Mouse (Mus musculus) gastrocnemius, postnatal 25 days (tissue): ENCODE data around the gene Rtn4rl1. TPM values are rescaled to one million over a fixed set of nuclear protein-coding genes. Genes with fewer than 3 reads are reported as not detected.

ENCODE experiments used
- DNase-seq: peaks from one replicate; pipeline ENCODE4 v3.0.0; 2022
- microRNA-seq, 2 experiments: library from miRNA; unstranded; fragments of <30 nt; microRNA quantifications; one replicate each; pipeline ENCODE4 v1.2.0; 2021; ENCODE audit warnings: borderline replicate concordance in 2 of 2
- total RNA-seq, 2 experiments: library from RNA; stranded (reverse); gene quantifications; 1 replicate in 1 of 2; 2 replicates in 1 of 2; pipeline ENCODE4 v1.2.3; 2021

Gene Rtn4rl1
- total RNA-seq, 2 experiments from 2014 or later, result 1.00 to 1.7 TPM

- no peak for DNase-seq
These were observed 104.9 kb downstream of the Rtn4rl1 start for GRCm38 (mm10) chr11:75298491-75298890.

GRCm38 (mm10) chr11:75299786-75300185 lies 106.2 kb downstream of the Rtn4rl1 start:
- no peak for DNase-seq

- no peak for DNase-seq
These were observed 107.4 kb downstream of the Rtn4rl1 start for GRCm38 (mm10) chr11:75300954-75301353.

- no peak for DNase-seq
These were observed 111.2 kb downstream of the Rtn4rl1 start for GRCm38 (mm10) chr11:75304797-75305196.

GRCm38 (mm10) chr11:75308650-75309049 lies 115.1 kb downstream of the Rtn4rl1 start:
- DNase-seq, result no peak

GRCm38 (mm10) chr11:75310813-75311212 lies 117.2 kb downstream of the Rtn4rl1 start:
- no peak for DNase-seq

DNA sequence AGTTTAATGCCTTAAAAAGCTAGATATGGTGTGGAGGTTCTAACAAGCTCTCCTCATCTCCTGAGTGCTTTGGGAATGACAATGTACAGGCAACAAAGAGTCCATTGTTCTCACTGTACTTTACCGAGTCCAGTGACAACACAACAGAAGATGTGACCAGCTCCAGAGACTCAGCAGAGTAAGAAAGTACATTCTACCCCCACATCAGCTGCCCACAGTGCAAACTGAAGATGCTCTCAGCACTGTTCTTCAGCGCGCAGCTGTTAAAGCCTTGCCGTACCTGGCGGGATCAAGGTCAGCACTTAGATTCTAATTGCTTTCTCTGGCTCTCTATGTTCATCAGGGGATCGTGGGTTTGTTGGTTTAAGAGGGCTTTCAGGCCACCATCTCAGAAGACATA lies 118.2 kb downstream of the Rtn4rl1 start:
- DNase-seq, result no peak

- DNase-seq, result no peak
These were observed 120.3 kb downstream of the Rtn4rl1 start for GRCm38 (mm10) chr11:75313834-75314233.

Small RNA genes lying within 50 kb of the gene (microRNA-seq; reads per million reads assigned to microRNA genes)
- gene Mir132 (229 to 282 reads per million in 2 experiments), gene Mir212 (1.5 to 10.6 reads per million in 2 experiments)

Other genes with a start within 250 kb of the Rtn4rl1 start
- 1 to 10 TPM; 5.7 to 5.9 TPM for gene Hic1, start 24.3 kb upstream of the Rtn4rl1 start, total RNA-seq
- gene Ovca2, start 14.9 kb upstream of the Rtn4rl1 start, total RNA-seq, result 1 to 10 TPM; 2.8 to 3.3 TPM
- 1 to 10 TPM; 5.6 to 5.8 TPM for gene Dph1, start 2.5 kb upstream of the Rtn4rl1 start, total RNA-seq
- 10 to 100 TPM; 54.8 to 57.9 TPM for gene Rpa1, start 154.5 kb downstream of the Rtn4rl1 start, total RNA-seq
- gene Smyd4, start 154.7 kb downstream of the Rtn4rl1 start, total RNA-seq, result 1 to 10 TPM; 2.5 to 4.4 TPM
- gene Serpinf1, start 228.9 kb downstream of the Rtn4rl1 start, total RNA-seq, result 10 to 100 TPM; 98.5 to 98.7 TPM
- gene Serpinf2, start 245.8 kb downstream of the Rtn4rl1 start, total RNA-seq, result not detected